Mouse (Mus musculus): ENCODE measurements around the gene Clic4.

Clic4 gene

GRCm38 (mm10) chr4:135272640-135273306 is at the start of gene Clic4:
TSS of gene Clic4 (minus strand) at chr4:135272814.
- in situ Hi-C loops (cut with MboI, MseI), result no loop called here

- in situ Hi-C loops (cut with MboI, MseI), result loop anchor here (5.0 kb wide), 1 partner anchor 34 kb away; the partner anchor contains the start of gene Srrm1
Observed at GRCm38 (mm10) chr4:135317966-135318365, 45.4 kb upstream of the Clic4 start.

- in situ Hi-C loops (cut with MboI, MseI), result loop anchor here (5.0 kb wide), 1 partner anchor 35 kb away; the partner anchor contains the start of gene Srrm1
Observed at GRCm38 (mm10) chr4:135317539-135317938, 44.9 kb upstream of the Clic4 start.

- in situ Hi-C loops (cut with MboI, MseI), result loop anchor here (5.0 kb wide), 1 partner anchor 37 kb away; the partner anchor contains the start of gene Srrm1
Observed at GRCm38 (mm10) chr4:135315287-135315686, 42.7 kb upstream of the Clic4 start.

GRCm38 (mm10) chr4:135314419-135314832 is 41.8 kb upstream of the Clic4 start:
- in situ Hi-C loops (cut with MboI, MseI), result loop anchor here (5.0 kb wide), 1 partner anchor 92 kb away; no protein-coding TSS in a partner anchor

GRCm38 (mm10) chr4:135313761-135314241 is 41.2 kb upstream of the Clic4 start:
- in situ Hi-C loops (cut with MboI, MseI), result loop anchor here (5.0 kb wide), 1 partner anchor 92 kb away; no protein-coding TSS in a partner anchor

GRCm38 (mm10) chr4:135313111-135313691 is 40.6 kb upstream of the Clic4 start:
- in situ Hi-C loops (cut with MboI, MseI), result loop anchor here (5.0 kb wide), 1 partner anchor 91 kb away; no protein-coding TSS in a partner anchor

GRCm38 (mm10) chr4:135312706-135313105 is 40.1 kb upstream of the Clic4 start:
- in situ Hi-C loops (cut with MboI, MseI), result loop anchor here (5.0 kb wide), 1 partner anchor 90 kb away; no protein-coding TSS in a partner anchor

- in situ Hi-C loops (cut with MboI, MseI), result loop anchor here (5.0 kb wide), 1 partner anchor 88 kb away; no protein-coding TSS in a partner anchor
Observed at GRCm38 (mm10) chr4:135310371-135310770, 37.8 kb upstream of the Clic4 start.

GRCm38 (mm10) chr4:135309726-135310125 is 37.1 kb upstream of the Clic4 start:
- in situ Hi-C loops (cut with MboI, MseI), result loop anchor here (5.0 to 10.0 kb wide), 2 partner anchors 87 to 365 kb away; no protein-coding TSS in a partner anchor

- in situ Hi-C loops (cut with MboI, MseI), result loop anchor here (10.0 kb wide), 1 partner anchor 364 kb away; no protein-coding TSS in a partner anchor
Observed at GRCm38 (mm10) chr4:135309112-135309659, 36.6 kb upstream of the Clic4 start.

GRCm38 (mm10) chr4:135306971-135307632 is 34.5 kb upstream of the Clic4 start:
- in situ Hi-C loops (cut with MboI, MseI), result loop anchor here (10.0 kb wide), 1 partner anchor 362 kb away; no protein-coding TSS in a partner anchor

- in situ Hi-C loops (cut with MboI, MseI), result loop anchor here (10.0 kb wide), 1 partner anchor 362 kb away; no protein-coding TSS in a partner anchor
Observed at GRCm38 (mm10) chr4:135306533-135306932, 33.9 kb upstream of the Clic4 start.

- in situ Hi-C loops (cut with MboI, MseI), result loop anchor here (10.0 kb wide), 1 partner anchor 357 kb away; no protein-coding TSS in a partner anchor
Observed at GRCm38 (mm10) chr4:135302261-135302660, 29.6 kb upstream of the Clic4 start.

- in situ Hi-C loops (cut with MboI, MseI), result loop anchor here (10.0 kb wide), 1 partner anchor 356 kb away; no protein-coding TSS in a partner anchor
Observed at GRCm38 (mm10) chr4:135301166-135301565, 28.6 kb upstream of the Clic4 start.

- in situ Hi-C loops (cut with MboI, MseI), result loop anchor here (10.0 kb wide), 1 partner anchor 356 kb away; no protein-coding TSS in a partner anchor
Observed at GRCm38 (mm10) chr4:135300248-135301041, 27.8 kb upstream of the Clic4 start.

GRCm38 (mm10) chr4:135298680-135299079 is 26.1 kb upstream of the Clic4 start:
- in situ Hi-C loops (cut with MboI, MseI), result no loop called here

- in situ Hi-C loops (cut with MboI, MseI), result no loop called here
Observed at GRCm38 (mm10) chr4:135297931-135298546, 25.4 kb upstream of the Clic4 start.

GRCm38 (mm10) chr4:135297146-135297545 is 24.5 kb upstream of the Clic4 start:
- in situ Hi-C loops (cut with MboI, MseI), result no loop called here

GRCm38 (mm10) chr4:135296565-135296964 is 24.0 kb upstream of the Clic4 start:
- in situ Hi-C loops (cut with MboI, MseI), result no loop called here

All from regulatory T cell (primary cell).